Mouse (Mus musculus) spleen, adult 2 months (tissue): ENCODE results near the gene Cpsf7.

ENCODE experiments used
- CTCF ChIP-seq: fragments of 200-500 bp; IDR thresholded peaks from 2 replicates; pipeline ENCODE4 v1.5.1; 2011; ENCODE audit warnings: mild to moderate bottlenecking, inconsistent platforms; ENCODE audit not compliant: insufficient read depth, insufficient read length, insufficient replicate concordance; ENCODE audit errors: extremely low read depth
- POLR2A ChIP-seq: fragments of 200-500 bp; IDR thresholded peaks from 2 replicates; pipeline ENCODE4 v1.6.1; 2011; ENCODE audit warnings: low read depth, low read length, inconsistent platforms

DNA sequence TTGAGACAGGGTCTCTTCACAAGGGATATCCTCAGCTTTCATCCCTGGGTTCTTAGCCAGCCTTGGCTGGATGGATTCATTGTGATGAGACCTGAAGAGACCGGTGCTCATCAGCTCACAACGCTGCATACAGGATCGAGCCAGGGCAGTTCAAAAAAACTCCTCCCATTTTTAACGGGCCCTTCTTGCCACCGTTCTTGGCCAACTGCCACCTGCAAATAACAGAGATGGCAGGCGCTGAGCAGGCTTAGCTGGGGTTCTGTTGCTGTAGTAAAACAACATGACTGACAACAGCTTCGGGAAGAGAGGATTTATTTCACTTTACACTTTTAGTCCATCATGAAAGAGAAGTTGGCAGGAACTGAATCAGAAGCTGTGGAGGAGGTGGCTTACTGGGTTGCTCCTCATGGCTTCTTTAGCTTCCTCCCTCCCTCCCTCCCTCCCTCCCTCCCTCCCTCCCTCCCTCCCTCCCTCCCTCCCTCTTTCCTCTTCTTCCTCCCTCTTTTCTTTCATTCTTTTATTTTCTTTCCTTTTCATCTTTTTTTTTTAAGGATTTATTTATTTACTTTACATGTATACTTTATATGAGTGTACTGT lies 58.6 kb downstream of the Cpsf7 start:
- TF ChIP-seq CTCF (no peak), POLR2A (no peak)
